Mouse (Mus musculus): ENCODE data around the gene Zdhhc12. TPM values are rescaled to one million over a fixed set of nuclear protein-coding genes. Genes with fewer than 3 reads are reported as not detected.
A peak's percentile ranks its signal among the peaks of the same experiment; 100 is the strongest.
"Not testable (repeated sequence)": the region's sequence is repeated elsewhere in the genome, so short reads cannot be mapped to it uniquely, and the experiment has no call there.

The Zdhhc12 gene
- 36.3 and 40.9 TPM in 2 replicates for polyA plus RNA-seq (2014; fragmentation: Nextera tagmentation; extraction: Ambion mirVana)

DNA sequence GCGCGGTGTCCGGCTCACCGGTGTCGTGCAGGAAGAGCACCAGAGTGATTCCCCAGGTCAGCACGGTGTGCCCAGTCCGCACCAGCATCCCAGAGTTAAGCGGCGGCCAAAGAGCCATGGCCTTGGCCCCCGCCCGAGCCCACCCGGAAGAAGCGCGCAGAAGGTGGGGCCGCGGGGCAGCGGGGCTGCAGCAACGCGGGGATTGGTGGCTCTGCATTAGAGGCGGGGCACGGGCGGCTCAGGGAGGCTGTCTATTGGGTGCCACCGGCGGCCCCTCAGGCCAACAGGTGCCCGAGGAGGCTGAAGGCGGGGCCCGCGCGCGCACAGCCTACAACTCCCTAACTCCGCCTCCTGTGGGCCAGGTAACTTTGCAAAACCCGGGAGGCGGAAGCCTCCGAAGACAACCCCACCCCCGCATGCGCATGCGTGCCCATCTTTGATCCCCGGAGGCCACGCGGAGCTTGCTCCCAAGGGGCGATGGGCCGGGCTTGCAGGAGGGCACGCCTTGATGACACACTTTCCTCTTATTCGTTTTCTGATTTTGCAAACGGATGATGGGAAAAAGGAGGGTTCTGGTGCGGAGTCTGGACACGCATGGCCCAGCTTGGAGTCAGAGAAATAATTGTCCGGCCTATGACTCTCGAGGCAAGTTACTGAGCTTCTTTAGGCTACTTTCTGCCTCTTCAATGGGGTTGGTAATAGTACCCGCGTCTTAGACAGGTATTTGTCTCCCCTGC lies at the start of gene Zdhhc12:
Gene Zdhhc12 (minus strand): TSS at position 178 of the 737 bp plus-strand sequence.
- Histone ChIP-seq H3K36me3 (ENCODE audit: control insufficient read depth, insufficient read depth, low read length) (peaks cover 13% of the 10 kb centered on the region), H3K4me1 (ENCODE audit: control insufficient read depth, insufficient read depth, low read length) (peaks cover 14% of the 10 kb centered on the region; the same call in 1 of the 2 replicates), H3K4me3 (ENCODE audit: low read length) (peak within 1 kb of the TSS; percentile 54), H3K9ac (ENCODE audit: low read depth, low read length) (peak within 1 kb of the TSS; percentile 68), H3K4me2 (replicated peaks; ENCODE audit: low read depth, low read length) (peak within 1 kb of the TSS; percentile 68), H3K27ac (ENCODE audit: low read depth, low read length) (peak within 1 kb of the TSS; percentile 48), H3K9me3 (ENCODE audit: control insufficient read depth, low read length) (no peaks in the 10 kb centered on the region), H3K27me3 (ENCODE audit: control insufficient read depth, insufficient read depth, low read length) (no peaks in the 10 kb centered on the region)
- peak; percentile 98 for ATAC-seq (ENCODE audit: low FRiP score, low TSS enrichment)
- under 1% methylated on average over 51 of the region's 51 CpGs for WGBS

DNA sequence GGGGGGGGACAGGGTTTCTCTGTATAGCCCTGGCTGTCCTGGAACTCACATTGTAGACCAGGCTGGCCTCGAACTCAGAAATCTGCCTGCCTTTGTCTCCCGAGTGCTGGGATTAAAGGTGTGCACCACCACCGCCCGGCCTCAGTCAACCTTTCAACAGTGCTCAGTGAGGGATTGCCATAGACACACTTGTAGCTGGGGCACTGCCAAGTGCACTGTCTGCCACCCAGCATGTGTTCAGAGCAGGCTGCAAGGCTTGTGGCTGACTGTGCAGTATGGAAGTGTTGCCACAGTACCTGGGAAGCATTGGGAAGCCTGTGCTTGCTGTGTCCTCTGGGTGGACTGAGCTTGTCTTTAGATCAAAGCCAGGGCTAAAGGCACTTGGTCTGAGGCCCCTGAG lies 46.6 kb upstream of the Zdhhc12 start:
- H3K27me3 ChIP-seq (ENCODE audit: control insufficient read depth, insufficient read depth, low read length); ATAC-seq (ENCODE audit: low FRiP score, low TSS enrichment); H3K4me1 ChIP-seq (ENCODE audit: control insufficient read depth, insufficient read depth, low read length); H3K9me3 ChIP-seq (ENCODE audit: control insufficient read depth, low read length); H3K4me3 ChIP-seq (ENCODE audit: low read length); H3K9ac ChIP-seq (ENCODE audit: low read depth, low read length); H3K27ac ChIP-seq (ENCODE audit: low read depth, low read length); H3K4me2 ChIP-seq (replicated peaks; ENCODE audit: low read depth, low read length): not testable (repeated sequence)
- H3K36me3 ChIP-seq (ENCODE audit: control insufficient read depth, insufficient read depth, low read length) = peaks cover 66% of the 10 kb centered on the region
- 94% methylated on average over 4 of the region's 4 CpGs for WGBS

DNA sequence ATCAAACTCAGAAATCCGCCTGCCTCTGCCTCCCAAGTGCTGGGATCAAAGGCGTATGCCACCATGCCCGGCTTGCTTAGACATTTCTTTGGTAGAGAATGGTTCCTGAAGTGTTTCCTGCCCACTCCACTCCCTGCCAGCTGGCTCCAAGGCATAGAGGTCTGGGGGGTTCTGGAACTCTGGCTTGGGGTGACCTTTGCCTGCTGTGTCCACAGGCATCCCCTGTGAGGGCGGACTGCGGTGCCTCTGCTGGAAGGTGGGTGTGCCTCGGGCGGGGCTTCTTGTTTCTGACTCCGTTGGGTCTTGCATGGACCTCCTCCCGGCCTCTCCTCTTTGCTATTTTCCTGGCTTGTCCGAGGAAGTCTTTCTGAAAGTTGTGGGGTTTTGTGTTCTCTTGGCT lies 43.0 kb upstream of the Zdhhc12 start:
- no peak overlapping the region for H3K4me3 ChIP-seq (ENCODE audit: low read length)
- H3K27me3 ChIP-seq (ENCODE audit: control insufficient read depth, insufficient read depth, low read length) = no peaks in the 10 kb centered on the region
- no peaks in the 10 kb centered on the region for H3K9me3 ChIP-seq (ENCODE audit: control insufficient read depth, low read length)
- peaks cover 32% of the 10 kb centered on the region for H3K36me3 ChIP-seq (ENCODE audit: control insufficient read depth, insufficient read depth, low read length)
- no peak overlapping the region for H3K27ac ChIP-seq (ENCODE audit: low read depth, low read length)
- ATAC-seq (ENCODE audit: low FRiP score, low TSS enrichment) = no peak
- no peak overlapping the region for H3K9ac ChIP-seq (ENCODE audit: low read depth, low read length)
- H3K4me2 ChIP-seq (replicated peaks; ENCODE audit: low read depth, low read length) = no peak overlapping the region
- H3K4me1 ChIP-seq (ENCODE audit: control insufficient read depth, insufficient read depth, low read length) = peaks cover 15% of the 10 kb centered on the region; the same call in 1 of the 2 replicates
- 92% methylated on average over 10 of the region's 10 CpGs for WGBS

DNA sequence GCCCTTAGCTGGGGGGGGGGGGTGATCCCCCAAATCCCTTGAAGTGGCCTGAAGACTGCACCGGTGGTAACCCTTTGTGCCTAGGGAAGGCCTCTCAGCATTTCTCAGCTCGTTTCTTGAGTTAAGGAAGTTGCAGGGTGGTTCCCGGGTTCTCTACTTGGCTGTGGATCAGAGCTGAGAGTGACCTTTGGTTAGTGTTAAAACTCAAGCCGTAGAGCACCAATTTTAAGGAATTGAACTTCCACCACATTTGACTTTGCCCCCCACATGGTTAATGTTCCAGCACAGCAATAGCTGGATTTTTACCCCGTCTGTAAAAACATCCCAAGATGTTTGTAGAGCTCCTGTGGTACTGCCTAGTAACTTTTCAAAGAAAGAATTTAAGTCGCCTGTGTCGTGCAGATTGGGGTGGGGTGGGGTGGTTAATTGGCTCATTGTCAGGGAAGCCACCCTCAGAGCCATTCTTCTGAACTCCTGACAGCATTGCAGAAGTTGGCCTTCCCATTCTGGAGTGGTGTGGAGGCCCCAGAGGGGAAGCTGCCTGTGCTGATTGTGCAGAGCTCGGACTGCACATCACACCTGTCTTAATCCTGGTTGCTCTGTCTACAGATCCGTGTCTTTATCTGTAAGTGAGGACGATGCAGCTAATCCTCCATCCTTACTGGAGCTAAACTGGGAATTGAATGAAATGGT lies 41.6 kb upstream of the Zdhhc12 start:
- WGBS = 68% methylated on average over 10 of the region's 10 CpGs
- peak overlapping the region; percentile 76 for H3K9ac ChIP-seq (ENCODE audit: low read depth, low read length)
- peaks cover 18% of the 10 kb centered on the region for H3K36me3 ChIP-seq (ENCODE audit: control insufficient read depth, insufficient read depth, low read length)
- ATAC-seq (ENCODE audit: low FRiP score, low TSS enrichment) = no peak
- H3K4me1 ChIP-seq (ENCODE audit: control insufficient read depth, insufficient read depth, low read length) = peaks cover 15% of the 10 kb centered on the region; the same call in 1 of the 2 replicates
- H3K27me3 ChIP-seq (ENCODE audit: control insufficient read depth, insufficient read depth, low read length) = no peaks in the 10 kb centered on the region
- no peak overlapping the region for H3K27ac ChIP-seq (ENCODE audit: low read depth, low read length)
- peak overlapping the region; percentile 90 for H3K4me2 ChIP-seq (replicated peaks; ENCODE audit: low read depth, low read length)
- no peaks in the 10 kb centered on the region for H3K9me3 ChIP-seq (ENCODE audit: control insufficient read depth, low read length)
- H3K4me3 ChIP-seq (ENCODE audit: low read length) = peak overlapping the region; percentile 87

DNA sequence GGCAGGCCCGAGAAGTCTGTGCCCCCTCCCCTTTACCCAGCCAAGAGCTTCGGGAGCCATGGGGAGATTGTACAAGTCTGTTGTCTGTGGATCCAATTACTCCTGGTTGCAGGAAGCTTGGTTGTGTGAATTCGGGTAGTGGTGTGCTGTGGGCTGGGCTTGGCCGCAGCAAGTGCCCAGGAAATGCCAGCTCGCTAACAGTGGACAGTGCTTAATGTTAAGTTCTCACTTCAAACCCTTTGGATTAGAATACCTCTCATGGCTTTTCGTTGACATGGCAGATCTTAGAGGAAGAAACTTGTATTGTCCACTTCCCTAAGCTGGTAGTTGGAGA lies 40.9 kb upstream of the Zdhhc12 start:
- 18% methylated on average over 6 of the region's 6 CpGs for WGBS
- Histone ChIP-seq H3K27me3 (ENCODE audit: control insufficient read depth, insufficient read depth, low read length) (no peaks in the 10 kb centered on the region), H3K27ac (ENCODE audit: low read depth, low read length) (peak overlapping the region; percentile 82; the same call in 1 of the 2 replicates), H3K4me2 (replicated peaks; ENCODE audit: low read depth, low read length) (peak overlapping the region; percentile 90), H3K9ac (ENCODE audit: low read depth, low read length) (peak overlapping the region; percentile 76), H3K9me3 (ENCODE audit: control insufficient read depth, low read length) (no peaks in the 10 kb centered on the region), H3K36me3 (ENCODE audit: control insufficient read depth, insufficient read depth, low read length) (peaks cover 16% of the 10 kb centered on the region), H3K4me3 (ENCODE audit: low read length) (peak overlapping the region; percentile 87), H3K4me1 (ENCODE audit: control insufficient read depth, insufficient read depth, low read length) (peaks cover 15% of the 10 kb centered on the region; the same call in 1 of the 2 replicates)
- ATAC-seq (ENCODE audit: low FRiP score, low TSS enrichment) = 0 out of 2 replicates have a peak, but pooled peaks have one; percentile 6

DNA sequence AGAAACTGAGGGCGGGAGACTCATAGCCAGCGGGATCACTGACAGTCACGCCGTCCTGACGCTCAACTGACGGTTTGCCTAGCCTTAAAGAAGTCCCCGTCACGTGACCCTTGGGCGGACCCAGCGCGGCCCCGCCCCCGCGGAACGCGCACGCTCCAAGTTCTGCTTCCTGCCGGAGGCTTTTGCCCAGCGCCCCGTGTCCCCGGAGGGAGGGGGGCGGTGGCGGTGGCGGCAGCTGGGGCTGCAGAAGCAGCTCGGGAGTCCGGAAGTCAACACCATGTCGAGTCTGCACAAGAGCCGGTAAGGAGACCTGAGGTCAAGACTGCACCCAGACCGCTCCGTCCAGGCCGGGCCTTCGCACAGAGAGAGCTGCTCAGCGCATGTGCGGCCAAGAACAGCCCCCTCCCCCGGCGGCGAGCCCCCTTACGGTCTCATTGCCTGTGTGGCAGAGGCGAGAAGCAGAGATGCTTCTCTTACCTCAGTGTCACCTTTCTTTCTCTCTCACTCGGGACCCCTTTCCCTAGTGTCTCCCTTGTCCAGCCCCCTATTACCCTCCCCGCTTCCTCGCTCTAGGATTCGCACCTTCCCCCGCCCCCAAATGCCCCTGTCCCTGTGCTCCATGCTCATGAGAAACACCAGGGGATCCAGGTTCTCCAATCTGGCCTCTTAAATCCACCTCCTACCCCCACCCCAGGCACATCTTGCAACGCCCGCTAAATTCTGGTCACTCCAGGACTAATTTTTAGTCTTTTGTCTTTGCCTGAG lies 40.3 kb upstream of the Zdhhc12 start, which contains the start of gene Tbc1d13:
Gene Tbc1d13 (plus strand): TSS at position 134 of the 765 bp plus-strand sequence.
- no peaks in the 10 kb centered on the region for H3K27me3 ChIP-seq (ENCODE audit: control insufficient read depth, insufficient read depth, low read length)
- H3K4me1 ChIP-seq (ENCODE audit: control insufficient read depth, insufficient read depth, low read length) = peaks cover 15% of the 10 kb centered on the region; the same call in 1 of the 2 replicates
- peak within 1 kb of the TSS; percentile 76 for H3K9ac ChIP-seq (ENCODE audit: low read depth, low read length)
- WGBS = under 1% methylated on average over 46 of the region's 46 CpGs
- ATAC-seq (ENCODE audit: low FRiP score, low TSS enrichment) = peak; percentile 94
- H3K4me2 ChIP-seq (replicated peaks; ENCODE audit: low read depth, low read length) = peak within 1 kb of the TSS; percentile 90
- H3K36me3 ChIP-seq (ENCODE audit: control insufficient read depth, insufficient read depth, low read length) = peaks cover 16% of the 10 kb centered on the region
- no peaks in the 10 kb centered on the region for H3K9me3 ChIP-seq (ENCODE audit: control insufficient read depth, low read length)
- peak within 1 kb of the TSS; percentile 87 for H3K4me3 ChIP-seq (ENCODE audit: low read length)
- H3K27ac ChIP-seq (ENCODE audit: low read depth, low read length) = peak within 1 kb of the TSS; percentile 82

DNA sequence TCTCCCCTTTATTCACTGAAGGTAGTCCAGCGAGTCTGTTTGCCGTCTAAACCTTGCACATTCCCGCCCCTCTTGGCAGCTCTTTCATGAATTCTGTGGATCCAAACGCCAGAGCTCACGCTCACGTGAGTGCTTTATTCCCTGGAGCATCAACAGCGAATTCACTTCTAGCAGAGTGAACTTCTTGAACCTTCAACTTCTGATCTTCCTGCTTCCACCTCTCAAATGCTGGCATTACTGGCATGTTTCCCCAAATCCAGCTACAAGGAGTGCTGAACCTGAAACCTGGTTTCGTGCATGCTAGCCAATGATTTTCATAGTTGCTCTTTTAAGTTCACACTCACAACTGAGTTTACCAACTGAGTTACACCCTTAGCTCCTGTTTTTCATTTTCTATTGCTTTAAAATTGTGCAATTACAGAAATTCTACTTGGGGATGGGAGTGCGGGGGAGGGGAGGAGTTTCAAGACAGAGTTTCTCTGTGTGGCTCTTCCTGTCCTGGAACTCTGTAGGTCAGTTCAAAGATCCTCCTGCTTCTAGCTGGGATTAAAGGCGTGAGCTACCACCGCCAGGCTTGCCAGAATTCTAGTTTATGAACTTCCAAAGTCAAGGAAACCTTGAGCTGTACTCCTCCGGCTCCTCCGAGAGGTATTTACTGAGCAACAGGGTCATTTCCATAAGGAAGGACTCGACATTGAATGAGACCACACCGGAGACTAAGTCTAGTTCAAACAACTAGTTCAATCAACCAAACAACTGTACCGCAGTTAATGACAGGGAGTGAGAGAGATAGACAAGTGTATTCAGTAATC lies 39.6 kb upstream of the Zdhhc12 start:
- 21% methylated on average over 16 of the region's 16 CpGs for WGBS
- Histone ChIP-seq H3K4me1 (ENCODE audit: control insufficient read depth, insufficient read depth, low read length) (peaks cover 15% of the 10 kb centered on the region; the same call in 1 of the 2 replicates), H3K9me3 (ENCODE audit: control insufficient read depth, low read length) (no peaks in the 10 kb centered on the region), H3K9ac (ENCODE audit: low read depth, low read length) (peak overlapping the region; percentile 76), H3K27ac (ENCODE audit: low read depth, low read length) (peak overlapping the region; percentile 82; the same call in 1 of the 2 replicates), H3K4me3 (ENCODE audit: low read length) (peak overlapping the region; percentile 87), H3K4me2 (replicated peaks; ENCODE audit: low read depth, low read length) (peak overlapping the region; percentile 90), H3K27me3 (ENCODE audit: control insufficient read depth, insufficient read depth, low read length) (no peaks in the 10 kb centered on the region), H3K36me3 (ENCODE audit: control insufficient read depth, insufficient read depth, low read length) (peaks cover 16% of the 10 kb centered on the region)
- ATAC-seq (ENCODE audit: low FRiP score, low TSS enrichment) = peak; percentile 18

DNA sequence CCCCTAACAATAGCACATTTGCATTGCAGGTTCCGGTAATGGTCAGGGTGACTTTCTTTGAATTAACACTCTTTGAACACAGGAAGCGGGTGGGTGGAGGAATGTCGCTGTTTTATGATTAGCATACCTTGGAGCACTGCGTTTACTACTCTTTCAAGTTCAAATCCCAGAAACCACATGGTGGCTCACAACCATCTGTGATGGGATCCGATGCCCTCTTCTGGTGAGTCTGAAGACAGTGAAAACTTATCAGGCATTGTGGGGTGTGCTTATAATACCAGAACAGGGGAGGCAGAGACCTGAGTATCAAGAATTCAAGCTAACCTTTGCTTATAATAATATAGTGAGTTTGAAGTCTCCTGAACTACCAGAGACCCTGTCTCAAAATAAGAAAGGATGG lies 37.8 kb upstream of the Zdhhc12 start:
- H3K27me3 ChIP-seq (ENCODE audit: control insufficient read depth, insufficient read depth, low read length); ATAC-seq (ENCODE audit: low FRiP score, low TSS enrichment): not testable (repeated sequence)

More for the DNA sequence above, 37.8 kb upstream of the Zdhhc12 start:
- not testable (repeated sequence) for H3K9ac ChIP-seq (ENCODE audit: low read depth, low read length); H3K36me3 ChIP-seq (ENCODE audit: control insufficient read depth, insufficient read depth, low read length); H3K4me3 ChIP-seq (ENCODE audit: low read length); H3K27ac ChIP-seq (ENCODE audit: low read depth, low read length); H3K9me3 ChIP-seq (ENCODE audit: control insufficient read depth, low read length); H3K4me2 ChIP-seq (replicated peaks; ENCODE audit: low read depth, low read length)
- H3K4me1 ChIP-seq (ENCODE audit: control insufficient read depth, insufficient read depth, low read length) = peaks cover 15% of the 10 kb centered on the region; the same call in 1 of the 2 replicates
- 66% methylated on average over 5 of the region's 5 CpGs for WGBS

All from kidney, embryonic 14.5 days (tissue).